Mouse (Mus musculus): ENCODE measurements around the gene Vars2. TPM values are rescaled to one million over a fixed set of nuclear protein-coding genes. Genes with fewer than 3 reads are reported as not detected.

Vars2 gene
- 10 to 100 TPM; 31.1 to 32.6 TPM for total RNA-seq (2021)

DNA sequence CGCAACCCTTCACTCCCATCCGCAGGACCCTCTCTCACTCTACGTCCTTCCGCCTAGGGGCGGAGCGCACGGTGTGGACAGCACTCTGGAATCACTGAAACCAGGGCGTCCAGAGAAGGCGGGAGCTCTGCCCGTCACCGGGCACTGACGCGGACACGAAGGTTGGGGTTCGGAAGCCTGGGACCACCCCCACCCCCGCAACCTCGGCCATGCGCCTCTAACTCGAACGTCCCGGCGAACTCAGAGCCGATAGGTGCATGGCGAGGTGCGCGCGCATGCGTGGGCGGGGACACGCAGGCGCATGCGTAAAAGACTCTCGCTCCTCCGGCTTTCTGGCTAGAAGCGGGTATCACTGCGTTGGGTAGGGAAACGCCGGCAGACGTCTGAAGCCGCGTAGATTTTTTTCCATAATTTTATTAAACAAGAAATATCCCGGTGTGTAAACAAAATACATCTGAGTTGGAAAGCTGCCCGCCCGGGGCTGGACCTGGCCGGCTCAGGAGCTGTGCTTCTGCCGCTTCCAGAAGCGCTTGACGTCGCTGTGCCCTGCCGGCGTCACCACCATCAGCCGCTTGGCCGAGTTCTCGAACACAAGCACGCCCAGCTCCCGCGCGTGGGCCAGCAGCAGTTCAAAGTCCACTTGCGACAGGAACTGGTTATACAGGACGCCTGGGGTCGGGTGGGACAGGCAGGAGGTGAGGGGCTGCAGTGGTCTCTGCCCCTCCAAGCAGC is at the start of gene Vars2:
TSS of gene Vars2 (minus strand) at position 259 of the 732 bp plus-strand sequence.
- intact Hi-C loops (cut with DNase I), result loop anchor here (1.0 to 5.0 kb wide), 3 partner anchors 32 to 85 kb away; no protein-coding TSS in a partner anchor
- peak; percentile 98 to 99 for DNase-seq (ENCODE audit: low spot score in 2 of 2)

DNA sequence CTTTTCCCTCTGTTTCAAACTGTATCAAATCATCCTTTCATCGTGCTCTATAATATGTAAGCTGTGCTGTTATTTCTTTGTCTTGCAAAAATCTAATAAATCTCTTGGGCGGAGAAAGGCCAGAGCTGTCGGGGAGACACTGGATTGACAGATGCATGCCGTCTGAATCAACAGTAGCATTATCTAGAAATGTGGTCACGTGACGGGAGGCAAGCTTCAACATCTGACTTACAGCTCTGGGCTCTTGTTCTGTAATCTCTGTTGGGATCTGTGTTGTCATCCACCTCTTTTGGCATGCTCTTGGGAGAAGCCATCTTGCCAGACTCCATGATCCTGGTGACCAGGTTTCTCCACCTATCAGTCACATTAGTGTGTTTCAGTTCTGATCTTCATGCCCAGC is 49.7 kb upstream of the Vars2 start:
- no peak for DNase-seq (ENCODE audit: low spot score in 2 of 2)
- intact Hi-C loops (cut with DNase I), result no loop called here

GRCm38 (mm10) chr17:35716114-35716513 is 48.7 kb upstream of the Vars2 start:
- intact Hi-C loops (cut with DNase I), result no loop called here
- no peak for DNase-seq (ENCODE audit: low spot score in 2 of 2)

DNA sequence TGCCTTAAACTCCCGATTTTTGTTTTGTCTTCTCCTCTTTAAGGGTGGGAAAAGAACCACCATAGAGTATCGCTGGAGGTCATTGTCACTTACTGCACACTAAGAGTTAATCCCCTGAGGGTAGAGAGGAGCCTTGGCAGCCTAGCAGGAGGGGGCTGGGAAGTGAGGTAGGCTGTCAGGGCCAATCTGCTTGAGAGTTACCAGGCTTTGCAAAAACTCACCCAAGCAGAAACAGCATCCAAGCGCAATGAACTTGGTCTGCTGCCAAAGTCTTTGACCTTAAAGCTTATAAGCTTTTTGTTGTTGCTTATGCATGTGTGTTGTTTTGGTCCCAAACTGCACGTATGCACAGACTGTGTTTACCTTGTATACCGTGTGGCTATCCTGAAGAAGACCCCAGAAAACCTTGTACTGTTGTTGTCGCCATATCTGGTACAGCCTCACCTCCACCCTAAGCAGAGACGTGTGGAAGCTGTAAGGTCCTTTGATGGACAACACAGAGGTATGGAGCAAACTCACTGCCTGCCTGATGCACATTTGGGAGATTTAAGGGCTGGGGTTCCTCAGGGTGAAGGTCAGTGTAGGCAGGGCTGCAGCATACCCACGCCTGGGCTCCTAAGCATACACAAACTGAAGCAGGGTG is 43.4 kb upstream of the Vars2 start:
- intact Hi-C loops (cut with DNase I), result no loop called here
- DNase-seq (ENCODE audit: low spot score in 2 of 2), result no peak

DNA sequence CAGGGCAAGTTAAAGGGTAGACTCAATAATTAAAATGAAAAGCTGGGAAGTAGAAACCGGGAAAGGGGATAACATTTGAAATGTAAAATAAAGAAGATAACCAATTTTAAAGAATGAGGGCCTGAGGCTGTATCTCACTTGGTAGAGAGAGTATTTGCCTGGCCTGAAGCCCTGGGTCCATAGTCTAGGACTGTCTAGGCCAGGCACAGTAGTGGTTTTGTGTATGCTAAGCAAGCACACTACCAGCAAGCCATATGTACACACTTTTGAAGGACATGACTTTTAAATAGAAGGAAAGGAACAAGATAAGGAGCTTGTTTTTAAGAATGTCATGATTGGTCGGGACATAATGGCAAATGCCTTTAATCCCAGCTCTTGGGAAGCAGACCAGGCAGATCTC is 41.2 kb upstream of the Vars2 start:
- intact Hi-C loops (cut with DNase I), result no loop called here

DNA sequence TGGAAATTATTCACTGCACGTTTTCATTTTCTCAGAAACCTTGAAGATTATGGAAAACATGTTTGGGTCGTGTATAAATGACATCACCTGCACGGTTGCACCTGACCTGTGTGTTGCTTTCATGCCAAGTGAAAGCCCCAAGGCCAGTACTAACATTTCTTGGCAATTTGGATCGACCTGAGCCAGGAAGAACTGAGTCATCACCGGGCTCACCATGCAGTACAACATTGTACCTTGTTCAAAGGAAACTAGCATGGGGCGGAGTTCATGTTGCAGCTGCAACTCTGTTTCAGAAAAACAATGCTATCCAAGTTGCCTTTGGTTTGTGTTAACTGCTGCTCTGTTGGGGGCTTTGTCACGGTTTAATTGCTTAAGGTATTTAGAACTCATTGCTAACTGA is 40.5 kb upstream of the Vars2 start:
- no peak for DNase-seq (ENCODE audit: low spot score in 2 of 2)
- intact Hi-C loops (cut with DNase I), result no loop called here

More for the DNA sequence above, 41.2 kb upstream of the Vars2 start:
- no peak for DNase-seq (ENCODE audit: low spot score in 2 of 2)

DNA sequence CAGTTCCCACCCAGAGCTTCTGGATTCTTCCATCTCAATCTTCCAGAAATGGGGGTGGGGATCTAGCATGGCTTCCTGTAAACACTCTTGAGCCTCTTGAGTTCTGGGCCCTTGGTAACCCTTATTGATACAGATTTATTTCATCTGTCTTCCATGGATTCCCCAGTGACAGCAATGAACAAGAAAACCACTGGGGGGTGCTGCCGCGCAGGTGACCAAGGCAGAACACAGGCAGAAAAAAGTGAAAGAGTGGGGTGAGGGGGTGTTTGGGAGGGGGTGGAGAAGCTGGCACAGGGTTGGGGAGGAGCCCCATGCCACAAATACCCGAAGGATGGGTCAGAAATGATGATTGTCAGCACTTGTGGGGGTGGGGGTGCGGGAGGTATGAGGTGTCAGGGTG is 38.4 kb upstream of the Vars2 start:
- intact Hi-C loops (cut with DNase I), result no loop called here
- DNase-seq (ENCODE audit: low spot score in 2 of 2), result no peak

DNA sequence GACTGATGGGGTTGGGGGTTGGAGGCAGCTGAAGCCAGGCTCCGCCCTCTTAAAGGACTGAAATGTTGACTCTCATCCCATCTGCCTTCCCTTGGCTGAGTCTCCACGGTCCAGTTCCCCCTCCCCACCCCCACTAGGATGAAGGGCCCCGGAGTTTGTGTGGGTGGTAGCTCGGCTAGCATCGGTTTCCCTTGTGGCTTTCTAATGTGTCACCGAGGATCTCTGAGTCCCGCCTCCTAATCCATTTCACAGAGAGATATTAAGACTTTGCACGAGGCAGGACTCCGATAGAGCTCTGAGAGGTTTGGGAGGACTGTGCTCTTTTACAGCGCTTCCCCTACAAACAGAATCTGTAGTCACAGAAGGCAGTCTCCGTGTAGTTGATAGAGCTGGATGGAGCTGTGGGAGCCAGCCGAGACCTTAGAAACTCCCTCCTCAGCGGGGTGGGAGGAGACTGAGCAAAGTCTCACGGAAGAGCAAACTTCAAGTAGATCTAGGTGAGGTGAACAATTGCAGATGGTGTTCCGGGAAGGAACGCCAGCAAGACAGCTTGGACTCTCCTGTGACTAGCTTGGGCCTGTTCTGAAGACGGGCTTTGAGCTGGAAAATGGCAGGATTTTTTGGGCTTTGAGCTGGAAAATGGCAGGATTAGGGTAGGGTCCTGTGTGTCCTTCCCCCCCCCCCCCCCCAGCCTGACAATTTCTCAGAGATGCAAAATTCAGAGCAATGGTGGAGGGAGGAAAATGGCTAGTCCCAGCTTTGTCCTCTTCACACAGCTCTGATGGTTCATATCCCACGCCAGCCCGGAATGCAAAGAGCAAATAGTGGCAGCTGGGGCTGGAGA is 37.5 kb upstream of the Vars2 start, which contains the start of gene Ddr1:
TSS of gene Ddr1 (minus strand) at position 1 of the 844 bp plus-strand sequence.
- DNase-seq (ENCODE audit: low spot score in 2 of 2), result peak in 1 of 2 experiments; percentile 70
- intact Hi-C loops (cut with DNase I), result no loop called here

GRCm38 (mm10) chr17:35703751-35704271 is 36.4 kb upstream of the Vars2 start:
- no peak for DNase-seq (ENCODE audit: low spot score in 2 of 2)
- intact Hi-C loops (cut with DNase I), result no loop called here

DNA sequence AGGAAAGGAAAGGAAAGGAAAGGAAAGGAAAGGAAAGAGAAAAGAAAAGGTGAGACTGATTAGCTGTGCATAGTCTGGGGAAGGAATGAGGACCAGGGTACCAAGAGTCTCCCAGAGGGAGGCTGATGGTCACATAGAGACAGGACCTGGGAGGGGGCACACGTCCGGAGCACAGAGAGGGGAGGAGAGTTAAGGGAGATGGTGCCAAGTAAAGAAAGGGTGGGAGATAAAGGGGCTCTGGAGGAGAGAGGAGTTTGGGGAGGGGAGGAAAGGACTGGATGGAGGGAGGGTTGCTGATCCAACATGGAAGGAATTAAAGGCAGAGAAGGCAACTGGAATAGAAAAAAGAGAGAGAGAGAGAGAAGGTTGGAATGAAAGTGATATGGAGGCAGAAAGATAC is 35.7 kb upstream of the Vars2 start:
- no peak for DNase-seq (ENCODE audit: low spot score in 2 of 2)
- intact Hi-C loops (cut with DNase I), result no loop called here

DNA sequence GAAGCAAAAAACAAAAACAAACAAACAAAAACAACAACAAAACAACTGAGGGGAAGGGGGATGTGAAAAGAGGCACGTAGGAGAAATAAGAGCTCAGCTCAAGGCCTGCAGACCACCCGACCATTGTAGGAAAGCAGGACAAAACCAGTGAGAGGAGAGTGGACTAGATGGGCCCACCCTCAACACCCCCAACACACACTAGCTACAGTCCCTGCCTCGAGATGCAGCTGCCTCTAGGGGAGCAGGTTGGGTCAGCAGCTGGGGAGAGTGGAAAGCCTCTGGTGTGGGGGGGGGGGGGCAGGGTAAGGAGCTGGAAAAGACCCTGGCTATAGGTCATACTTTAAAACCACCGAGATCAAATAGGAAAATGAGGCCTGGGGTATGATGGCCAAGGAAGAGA is 35.2 kb upstream of the Vars2 start:
- intact Hi-C loops (cut with DNase I), result no loop called here
- DNase-seq (ENCODE audit: low spot score in 2 of 2), result no peak

DNA sequence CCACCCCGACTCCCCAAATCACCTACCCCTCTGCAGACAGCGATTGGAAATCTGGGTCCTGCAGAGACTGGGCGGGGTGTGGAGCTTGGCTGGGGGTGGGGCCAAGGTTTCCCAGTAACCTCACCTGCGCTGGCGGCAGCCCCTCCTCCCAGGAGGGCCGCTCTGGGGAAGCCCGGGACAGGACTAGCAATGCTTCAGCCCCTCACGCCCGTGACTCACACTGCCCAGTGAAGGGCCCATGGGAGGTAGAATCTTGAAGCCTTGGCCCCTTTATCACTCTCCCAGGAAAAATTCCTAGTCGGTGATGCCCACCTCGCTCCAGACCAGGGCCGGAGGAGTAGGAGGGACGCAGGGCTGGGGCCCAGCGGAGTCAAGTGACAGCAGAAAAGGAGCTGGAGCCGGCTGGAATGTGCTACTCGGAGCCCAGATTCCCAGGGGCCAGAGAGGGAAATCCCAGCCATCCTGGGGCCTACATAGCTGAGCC is 34.6 kb upstream of the Vars2 start:
- DNase-seq (ENCODE audit: low spot score in 2 of 2), result no peak
- intact Hi-C loops (cut with DNase I), result no loop called here

DNA sequence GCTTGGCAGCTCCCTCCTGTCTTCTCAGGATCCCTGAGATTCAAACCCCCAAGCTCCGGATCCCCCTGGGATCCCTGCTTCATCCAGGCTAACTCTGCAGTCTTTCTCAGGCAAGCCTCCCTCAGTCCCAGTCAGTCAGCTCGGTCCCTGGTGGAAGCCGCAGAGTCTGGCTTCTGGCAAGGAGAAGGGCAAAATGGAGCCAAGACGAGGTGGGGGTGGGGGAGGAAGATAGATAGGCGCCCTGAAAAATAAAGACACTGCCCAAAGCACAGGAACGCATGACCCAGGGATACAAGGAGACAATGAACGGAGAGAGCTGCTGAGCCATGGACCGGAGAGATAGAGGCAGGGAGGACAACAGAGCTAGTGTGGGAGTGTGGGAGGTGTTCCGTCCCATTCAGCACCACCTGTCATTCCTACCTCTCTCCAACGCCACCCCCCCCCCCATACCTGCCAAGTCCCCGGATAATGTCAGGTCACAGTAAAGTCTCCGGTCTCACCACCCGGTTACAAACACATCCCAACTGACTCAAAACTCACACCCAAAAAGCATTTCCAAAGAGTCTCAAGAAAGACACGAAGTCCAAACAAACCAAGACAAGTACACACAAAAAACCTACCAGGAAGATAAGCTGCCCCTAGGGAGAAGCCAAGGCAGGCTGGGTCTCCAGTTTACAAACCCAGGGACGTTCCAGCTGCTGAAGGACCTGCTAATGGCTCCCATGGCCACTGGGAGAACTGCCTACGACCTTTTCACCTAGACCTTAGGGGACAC is 34.0 kb upstream of the Vars2 start:
- DNase-seq (ENCODE audit: low spot score in 2 of 2), result no peak
- intact Hi-C loops (cut with DNase I), result no loop called here

DNA sequence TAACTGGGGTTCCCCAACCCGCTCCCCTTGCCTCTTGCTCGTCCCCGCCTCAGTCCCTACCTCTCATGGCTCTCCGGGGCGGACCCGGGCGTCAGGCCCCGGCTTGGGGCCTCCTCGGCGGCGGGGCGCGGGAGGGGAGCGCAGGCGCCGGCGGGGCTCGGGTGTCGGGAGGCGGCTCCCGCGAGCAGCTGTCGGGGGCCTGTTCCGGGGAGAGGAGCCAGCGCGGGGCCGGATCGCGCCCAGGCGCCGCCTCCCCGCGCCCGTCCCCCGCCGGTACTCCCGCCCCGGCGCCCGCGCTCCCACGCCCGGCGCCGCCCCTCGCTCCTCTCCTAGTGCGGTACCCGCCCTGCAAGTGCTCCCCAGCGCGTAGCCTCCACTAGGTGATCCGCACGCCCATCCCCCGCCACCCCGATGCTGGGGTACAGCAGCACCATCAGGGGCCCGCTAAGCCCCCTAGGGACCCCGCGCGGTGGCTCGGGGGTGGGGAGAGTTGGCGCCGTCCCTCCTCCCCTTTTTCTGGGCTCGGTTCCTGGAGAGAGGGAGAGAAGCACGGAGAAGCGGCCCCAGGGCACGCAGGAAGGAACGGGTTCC is 33.1 kb upstream of the Vars2 start:
- intact Hi-C loops (cut with DNase I), result no loop called here
- peak; percentile 78 to 82 for DNase-seq (ENCODE audit: low spot score in 2 of 2)

DNA sequence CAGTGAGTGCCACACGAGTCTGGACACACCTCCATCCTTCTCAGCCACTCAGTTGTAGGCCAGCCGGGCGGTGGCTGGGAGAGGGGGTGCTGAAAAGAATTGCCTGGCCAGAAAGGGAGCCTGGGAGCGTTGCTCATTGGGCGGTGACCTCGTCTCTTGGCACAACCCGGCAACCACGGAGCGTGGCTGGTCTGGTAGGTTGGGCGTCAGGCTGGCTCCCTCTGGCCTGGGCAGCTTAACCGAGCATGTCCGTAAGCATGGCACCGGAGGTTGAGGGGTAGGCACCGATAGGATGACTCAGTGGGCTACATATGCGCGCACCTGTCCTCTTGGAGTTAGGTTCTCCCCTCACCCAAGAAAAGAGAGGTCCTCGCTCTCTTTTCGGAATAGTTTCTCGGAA is 32.5 kb upstream of the Vars2 start:
- intact Hi-C loops (cut with DNase I), result no loop called here
- peak; percentile 56 to 68 for DNase-seq (ENCODE audit: low spot score in 2 of 2)

DNA sequence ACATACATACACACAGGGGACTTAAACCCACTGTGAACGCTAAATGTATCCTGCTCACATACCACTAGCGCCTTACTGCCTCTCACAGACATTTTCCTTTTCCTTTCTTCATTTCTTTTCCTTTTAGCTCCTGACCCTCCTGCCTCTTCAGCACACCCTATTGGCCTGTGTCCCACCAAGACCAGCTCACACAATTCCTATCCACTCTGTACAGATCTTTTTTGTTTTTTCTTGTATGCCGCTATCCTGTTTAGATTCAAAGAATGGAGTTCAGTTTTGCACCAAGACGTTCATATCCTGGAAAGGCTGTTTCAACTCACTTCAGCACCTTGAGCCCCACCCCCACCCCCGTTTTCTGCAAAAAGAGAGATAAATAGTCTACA is 31.1 kb upstream of the Vars2 start:
- no peak for DNase-seq (ENCODE audit: low spot score in 2 of 2)
- intact Hi-C loops (cut with DNase I), result no loop called here

DNA sequence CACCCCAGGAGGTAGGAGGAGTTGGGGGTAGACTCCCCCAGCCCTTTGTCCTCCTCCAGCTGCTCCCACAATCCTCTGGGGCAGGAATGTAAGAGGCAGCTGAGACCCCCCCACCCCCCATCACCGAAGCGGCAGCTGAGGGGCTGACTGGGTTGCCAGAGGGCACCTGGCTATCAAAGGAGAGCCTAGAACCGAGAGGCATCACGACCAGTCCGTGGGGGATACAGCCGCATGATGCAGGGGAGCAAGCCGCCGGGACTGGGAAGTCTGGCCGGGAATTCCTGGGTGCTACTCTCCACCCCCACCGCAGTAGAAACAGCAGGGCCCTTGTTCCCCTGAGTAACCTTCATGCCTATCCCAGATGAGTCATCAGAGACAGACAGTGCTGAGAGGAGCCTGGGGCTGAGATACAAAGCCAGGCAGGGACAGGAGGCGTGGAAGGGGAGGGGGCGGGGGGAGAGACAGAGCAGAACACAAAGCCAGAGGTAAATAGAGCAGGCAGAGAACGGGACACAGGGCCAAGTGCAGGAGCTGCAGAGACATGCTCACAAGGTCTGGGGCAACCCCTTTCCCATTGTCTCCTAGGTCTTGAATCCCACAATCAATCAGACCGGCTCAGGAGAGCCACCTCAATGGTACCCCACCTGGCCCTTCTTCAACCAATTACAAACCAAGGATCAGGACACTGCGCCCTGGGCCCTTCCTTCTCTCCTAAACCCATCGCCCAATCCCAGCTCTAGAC is 30.5 kb upstream of the Vars2 start:
- intact Hi-C loops (cut with DNase I), result no loop called here
- peak; percentile 41 to 75 for DNase-seq (ENCODE audit: low spot score in 2 of 2)

DNA sequence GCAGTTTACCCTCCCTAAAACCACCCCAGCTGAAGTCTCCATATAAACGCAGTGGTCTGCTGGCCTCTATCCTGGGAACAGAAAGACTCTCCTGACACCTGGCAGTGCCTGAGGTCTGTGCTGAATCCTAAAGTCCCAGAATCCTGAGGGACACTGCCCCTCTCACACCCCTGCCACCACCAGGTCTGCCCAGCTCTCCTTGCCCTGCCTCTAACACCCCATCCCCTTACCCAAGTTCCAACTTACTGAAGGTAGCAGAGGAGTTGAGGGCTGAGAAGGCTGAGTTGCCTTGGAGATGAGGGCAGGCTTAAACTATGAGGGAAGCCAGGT is 30.0 kb upstream of the Vars2 start:
- intact Hi-C loops (cut with DNase I), result no loop called here
- DNase-seq (ENCODE audit: low spot score in 2 of 2), result no peak

Measured in left cerebral cortex, postnatal 25 days (tissue).